Mouse (Mus musculus) midbrain, embryonic 15.5 days (tissue): ENCODE data around the gene Cnbp. TPM values are rescaled to one million over a fixed set of nuclear protein-coding genes. Genes with fewer than 3 reads are reported as not detected.

ENCODE experiments used
- ATAC-seq: fragments of 200-750 bp; cut with Nextera tagmentation; replicated peaks from 2 replicates; pipeline ENCODE4 v1.8.0; 2017; ENCODE audit warnings: moderate TSS enrichment
- H3K27ac ChIP-seq: fragments of 300-500 bp; sonication (generic); 2 replicates; pipeline ENCODE4 v1.5.1; 2015; ENCODE audit warnings: mild to moderate bottlenecking, inconsistent platforms
- H3K27me3 ChIP-seq: fragments of 300-500 bp; sonication (generic); replicated peaks from 2 replicates; pipeline ENCODE4 v1.6.1; 2015; ENCODE audit warnings: inconsistent platforms
- H3K36me3 ChIP-seq: fragments of 300-500 bp; sonication (generic); replicated peaks from 2 replicates; pipeline ENCODE4 v1.6.1; 2015; ENCODE audit warnings: inconsistent platforms
- H3K4me1 ChIP-seq: fragments of 300-500 bp; sonication (generic); 2 replicates; pipeline ENCODE4 v1.6.1; 2015; ENCODE audit warnings: inconsistent platforms
- H3K4me2 ChIP-seq: fragments of 300-500 bp; sonication (generic); 2 replicates; pipeline ENCODE4 v1.6.1; 2015; ENCODE audit warnings: inconsistent platforms, mild to moderate bottlenecking, moderate library complexity
- H3K4me3 ChIP-seq: fragments of 300-500 bp; sonication (generic); 2 replicates; pipeline ENCODE4 v1.5.1; 2015; ENCODE audit warnings: mild to moderate bottlenecking, inconsistent platforms
- H3K9ac ChIP-seq: fragments of 300-500 bp; sonication (generic); 2 replicates; pipeline ENCODE4 v1.6.1; 2015; ENCODE audit warnings: mild to moderate bottlenecking, inconsistent platforms
- H3K9me3 ChIP-seq: fragments of 300-500 bp; sonication (generic); 2 replicates; pipeline ENCODE4 v1.6.1; 2016; ENCODE audit warnings: inconsistent platforms
- WGBS: fragments of 180-500 bp; shearing (Covaris S2); methylation state at CpG from one replicate; pipeline ENCODE4 v1.1.7; 2015; ENCODE audit warnings: mixed read lengths; 5-methylcytosine and 5-hydroxymethylcytosine counted together
- polyA plus RNA-seq: library from polyadenylated mRNA; unstranded; fragments of >200 nt; fragmentation: Nextera tagmentation; extraction: Ambion mirVana; gene quantifications from 2 replicates; pipeline ENCODE4 v1.2.1, GENCODE M21; 2015

The Cnbp gene
- polyA plus RNA-seq, 1 experiment from 2014 or later: 467 TPM

DNA sequence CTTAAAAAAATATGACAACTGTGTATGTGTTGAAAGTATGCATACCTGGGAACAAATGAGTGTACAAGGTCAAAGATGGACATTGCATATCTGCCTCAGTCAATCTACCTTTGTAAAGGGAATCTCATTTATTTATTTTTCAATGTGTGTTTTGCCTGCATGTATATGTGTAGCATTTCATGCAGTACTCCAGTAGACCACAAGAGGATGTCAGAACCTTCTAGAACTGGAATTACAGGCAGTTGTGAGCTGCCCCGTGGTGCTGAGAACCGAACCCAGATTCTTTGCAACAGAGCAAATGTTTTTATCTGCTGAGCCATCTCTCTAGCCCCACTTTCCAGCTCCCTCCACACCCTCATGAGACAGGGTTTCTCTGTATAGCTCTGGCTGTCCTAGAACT lies 23.1 kb upstream of the Cnbp start:
- no peaks in the 10 kb centered on the region for H3K9me3 ChIP-seq
- H3K9ac ChIP-seq: no peak overlapping the region
- H3K4me1 ChIP-seq: no peaks in the 10 kb centered on the region
- no peak overlapping the region for H3K4me3 ChIP-seq
- no peak for ATAC-seq
- no peak overlapping the region for H3K27ac ChIP-seq
- 90% methylated on average over 2 of the region's 2 CpGs for WGBS
- H3K36me3 ChIP-seq: no peaks in the 10 kb centered on the region
- H3K4me2 ChIP-seq: no peak overlapping the region
- H3K27me3 ChIP-seq: no peaks in the 10 kb centered on the region

GRCm38 (mm10) chr6:87873104-87873503 lies 22.2 kb upstream of the Cnbp start:
- Histone ChIP-seq H3K27ac (no peak overlapping the region), H3K9ac (no peak overlapping the region), H3K36me3 (no peaks in the 10 kb centered on the region), H3K4me3 (no peak overlapping the region), H3K9me3 (no peaks in the 10 kb centered on the region), H3K4me2 (no peak overlapping the region), H3K4me1 (no peaks in the 10 kb centered on the region), H3K27me3 (no peaks in the 10 kb centered on the region)
- WGBS: 50% methylated on average over 1 of the region's 1 CpGs
- ATAC-seq: no peak

DNA sequence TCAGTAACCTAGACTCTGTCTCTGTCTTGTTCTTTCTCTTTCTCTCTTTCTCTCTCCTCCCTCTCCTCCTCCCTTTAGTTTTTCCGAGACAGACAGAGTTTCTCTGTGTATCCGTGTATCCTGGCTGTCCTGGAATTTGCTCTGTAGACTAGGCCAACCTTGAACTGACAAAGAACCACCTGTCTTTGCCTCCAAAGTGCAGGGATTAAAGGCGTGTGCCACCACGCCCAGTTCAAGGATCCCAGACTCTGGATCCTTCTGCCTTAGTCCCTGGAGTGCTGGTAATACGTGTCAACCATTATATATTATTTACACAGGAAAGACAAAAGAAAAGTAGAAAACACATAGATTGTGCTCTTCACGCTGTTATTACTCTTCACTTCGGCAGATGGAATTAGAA lies 20.3 kb upstream of the Cnbp start:
- Histone ChIP-seq H3K9me3 (no peaks in the 10 kb centered on the region), H3K9ac (no peak overlapping the region), H3K4me1 (no peaks in the 10 kb centered on the region), H3K27me3 (no peaks in the 10 kb centered on the region), H3K36me3 (no peaks in the 10 kb centered on the region), H3K27ac (no peak overlapping the region), H3K4me3 (no peak overlapping the region), H3K4me2 (no peak overlapping the region)
- WGBS: 83% methylated on average over 7 of the region's 7 CpGs
- no peak for ATAC-seq

GRCm38 (mm10) chr6:87870440-87870839 lies 19.5 kb upstream of the Cnbp start:
- no peak overlapping the region for H3K4me3 ChIP-seq
- H3K4me1 ChIP-seq: no peaks in the 10 kb centered on the region
- no peaks in the 10 kb centered on the region for H3K9me3 ChIP-seq
- no peaks in the 10 kb centered on the region for H3K36me3 ChIP-seq
- no peak for ATAC-seq
- no peak overlapping the region for H3K27ac ChIP-seq
- no peaks in the 10 kb centered on the region for H3K27me3 ChIP-seq
- H3K9ac ChIP-seq: no peak overlapping the region
- WGBS: 68% methylated on average over 1 of the region's 1 CpGs
- no peak overlapping the region for H3K4me2 ChIP-seq

DNA sequence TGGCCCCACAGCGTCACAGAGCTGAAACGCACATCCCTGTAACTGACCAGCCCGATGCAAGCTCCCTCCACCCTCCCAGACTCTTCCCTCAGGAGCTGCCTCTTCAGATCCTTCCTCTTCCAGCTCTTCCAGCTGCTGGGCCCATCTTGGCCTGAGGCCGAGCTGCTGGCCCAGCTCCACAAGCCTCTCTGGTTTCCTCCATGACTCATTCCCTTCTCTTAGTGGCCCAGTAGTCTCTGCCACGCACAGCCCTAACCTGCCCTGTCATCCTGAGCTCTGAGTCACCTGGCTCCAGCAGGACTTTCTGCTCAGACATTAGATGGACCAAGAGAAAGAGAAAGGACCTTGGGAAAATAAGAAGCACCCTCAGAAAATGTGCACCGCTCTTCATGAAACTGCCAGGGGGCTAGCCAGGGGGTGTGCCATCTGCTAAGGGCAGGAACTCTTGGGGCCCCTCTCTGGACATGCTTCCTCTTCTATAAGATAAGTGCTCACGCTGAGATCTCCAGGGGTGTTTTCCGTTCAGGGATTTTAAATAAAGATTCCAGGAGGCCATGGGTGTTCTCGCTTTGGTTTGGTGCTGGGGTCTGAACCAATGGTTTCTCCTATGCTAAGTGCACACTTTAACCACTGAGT lies 18.1 kb upstream of the Cnbp start:
- H3K36me3 ChIP-seq: no peaks in the 10 kb centered on the region
- WGBS: 78% methylated on average over 9 of the region's 9 CpGs
- no peak for ATAC-seq

GRCm38 (mm10) chr6:87867256-87867655 lies 16.4 kb upstream of the Cnbp start:
- 80% methylated on average over 2 of the region's 2 CpGs for WGBS
- Histone ChIP-seq H3K9ac (no peak overlapping the region), H3K4me3 (no peak overlapping the region), H3K36me3 (no peaks in the 10 kb centered on the region), H3K9me3 (no peaks in the 10 kb centered on the region), H3K4me1 (no peaks in the 10 kb centered on the region), H3K27me3 (no peaks in the 10 kb centered on the region), H3K27ac (no peak overlapping the region), H3K4me2 (no peak overlapping the region)
- ATAC-seq: no peak

More for the DNA sequence above, 18.1 kb upstream of the Cnbp start:
- Histone ChIP-seq H3K27me3 (no peaks in the 10 kb centered on the region), H3K9ac (no peak overlapping the region), H3K9me3 (no peaks in the 10 kb centered on the region), H3K4me2 (no peak overlapping the region), H3K4me3 (no peak overlapping the region), H3K27ac (no peak overlapping the region), H3K4me1 (no peaks in the 10 kb centered on the region)

- 90% methylated on average over 6 of the region's 6 CpGs for WGBS
- H3K27me3 ChIP-seq: no peaks in the 10 kb centered on the region
- H3K36me3 ChIP-seq: no peaks in the 10 kb centered on the region
- H3K4me3 ChIP-seq: no peak overlapping the region
- H3K4me1 ChIP-seq: no peaks in the 10 kb centered on the region
- no peak overlapping the region for H3K9ac ChIP-seq
- no peaks in the 10 kb centered on the region for H3K9me3 ChIP-seq
- H3K27ac ChIP-seq: no peak overlapping the region
- no peak for ATAC-seq
- no peak overlapping the region for H3K4me2 ChIP-seq
Observed at GRCm38 (mm10) chr6:87866211-87866610, 15.3 kb upstream of the Cnbp start.

DNA sequence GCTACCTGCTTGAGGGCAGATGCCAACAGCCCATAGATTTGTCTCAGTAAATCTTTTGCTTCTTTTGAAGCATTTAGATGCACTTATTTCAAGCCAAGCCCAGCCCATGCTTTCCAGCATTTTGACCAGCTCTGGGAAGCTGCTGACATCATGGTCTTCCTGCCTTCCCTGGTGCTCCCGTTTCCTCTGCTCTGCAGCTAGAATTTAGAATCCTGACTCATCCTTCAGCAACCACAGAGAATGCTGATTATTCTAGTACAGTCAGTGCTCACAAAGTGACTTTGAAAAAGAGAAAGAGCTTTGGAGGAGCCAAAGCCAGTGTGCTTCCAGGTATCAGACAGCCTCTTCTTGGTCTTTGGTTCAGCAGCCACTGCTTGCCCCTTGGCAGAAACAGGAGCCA lies 6.2 kb upstream of the Cnbp start:
- H3K27ac ChIP-seq: no peak overlapping the region
- H3K4me1 ChIP-seq: no peaks in the 10 kb centered on the region
- 71% methylated on average over 1 of the region's 1 CpGs for WGBS
- no peak overlapping the region for H3K4me2 ChIP-seq
- no peaks in the 10 kb centered on the region for H3K36me3 ChIP-seq
- no peak for ATAC-seq
- no peak overlapping the region for H3K9ac ChIP-seq
- H3K9me3 ChIP-seq: no peaks in the 10 kb centered on the region
- H3K27me3 ChIP-seq: no peaks in the 10 kb centered on the region
- H3K4me3 ChIP-seq: no peak overlapping the region

GRCm38 (mm10) chr6:87853446-87853845 lies 2.5 kb upstream of the Cnbp start:
- peaks cover 16% of the 10 kb centered on the region for H3K4me1 ChIP-seq
- ATAC-seq: no peak
- no peak overlapping the region for H3K4me3 ChIP-seq
- H3K9me3 ChIP-seq: no peaks in the 10 kb centered on the region
- H3K9ac ChIP-seq: no peak overlapping the region
- no peak overlapping the region for H3K27ac ChIP-seq
- no peaks in the 10 kb centered on the region for H3K36me3 ChIP-seq
- WGBS: 81% methylated on average over 4 of the region's 4 CpGs
- H3K4me2 ChIP-seq: no peak overlapping the region
- no peaks in the 10 kb centered on the region for H3K27me3 ChIP-seq

DNA sequence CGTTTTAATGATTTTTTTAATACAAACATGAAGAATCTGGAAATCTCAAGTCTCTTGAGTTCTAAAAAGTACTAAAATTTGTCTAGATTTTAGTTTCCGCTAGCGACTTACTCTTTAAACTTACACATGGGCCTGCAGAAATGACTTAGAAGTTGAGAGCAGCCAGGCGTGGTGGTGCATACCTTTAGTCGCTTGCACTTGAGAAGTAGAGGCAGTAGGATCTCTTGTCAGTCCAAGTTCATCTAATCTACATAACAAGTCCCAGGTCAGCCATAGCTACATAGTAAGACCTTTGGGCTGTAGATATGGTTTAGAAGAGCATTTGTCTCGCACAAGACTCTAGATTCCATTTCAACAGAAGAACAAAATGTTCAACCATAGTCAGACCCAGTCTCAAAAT lies 965 bp upstream of the Cnbp start:
- ATAC-seq: no peak
- Histone ChIP-seq H3K4me2 (peak overlapping the region; percentile 68; the same call in 1 of the 2 replicates), H3K27me3 (no peaks in the 10 kb centered on the region), H3K9ac (no peak overlapping the region), H3K4me3 (no peak overlapping the region), H3K27ac (no peak overlapping the region), H3K9me3 (no peaks in the 10 kb centered on the region), H3K4me1 (peaks cover 30% of the 10 kb centered on the region), H3K36me3 (no peaks in the 10 kb centered on the region)
- 85% methylated on average over 6 of the region's 6 CpGs for WGBS

- Histone ChIP-seq H3K27ac (peak overlapping the region; percentile 88), H3K36me3 (peaks cover 3% of the 10 kb centered on the region), H3K4me3 (peak overlapping the region; percentile 86), H3K9me3 (no peaks in the 10 kb centered on the region), H3K9ac (peak overlapping the region; percentile 92), H3K27me3 (no peaks in the 10 kb centered on the region), H3K4me1 (peaks cover 32% of the 10 kb centered on the region), H3K4me2 (peak overlapping the region; percentile 68)
- ATAC-seq: peak; percentile 84
- WGBS: under 1% methylated on average over 72 of the region's 73 CpGs
Observed at GRCm38 (mm10) chr6:87850155-87850899, 579 bp downstream of the Cnbp start.

DNA sequence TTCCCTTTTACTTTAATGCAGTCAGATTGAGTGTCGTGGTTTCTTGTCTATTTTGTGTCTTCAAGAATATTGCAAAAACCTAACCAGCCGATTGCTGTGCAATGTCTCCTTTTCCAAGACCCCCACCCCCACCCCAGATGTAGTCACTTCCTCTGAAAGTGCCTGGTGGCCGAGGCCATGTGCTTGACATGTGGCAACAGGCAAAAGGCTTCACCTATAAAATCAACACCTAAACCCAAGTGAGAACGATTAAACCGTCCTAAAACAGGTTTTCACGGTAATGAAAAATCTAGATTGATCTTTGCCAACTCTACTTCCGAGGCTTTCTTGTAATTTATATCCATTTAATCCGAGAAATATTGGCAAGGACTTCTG lies 1.1 kb downstream of the Cnbp start:
- no peaks in the 10 kb centered on the region for H3K27me3 ChIP-seq
- peaks cover 32% of the 10 kb centered on the region for H3K4me1 ChIP-seq
- ATAC-seq: no peak
- peak overlapping the region; percentile 92 for H3K9ac ChIP-seq
- H3K27ac ChIP-seq: peak overlapping the region; percentile 88; the same call in 1 of the 2 replicates
- H3K36me3 ChIP-seq: peaks cover 8% of the 10 kb centered on the region
- H3K4me3 ChIP-seq: peak overlapping the region; percentile 86
- no peaks in the 10 kb centered on the region for H3K9me3 ChIP-seq
- under 1% methylated on average over 8 of the region's 8 CpGs for WGBS
- H3K4me2 ChIP-seq: peak overlapping the region; percentile 68

GRCm38 (mm10) chr6:87846813-87847212 lies 4.1 kb downstream of the Cnbp start:
- Histone ChIP-seq H3K27me3 (no peaks in the 10 kb centered on the region), H3K27ac (no peak overlapping the region), H3K4me3 (no peak overlapping the region), H3K9me3 (no peaks in the 10 kb centered on the region), H3K9ac (no peak overlapping the region), H3K4me2 (no peak overlapping the region), H3K36me3 (peaks cover 28% of the 10 kb centered on the region), H3K4me1 (peaks cover 32% of the 10 kb centered on the region)
- no peak for ATAC-seq
- 90% methylated on average over 1 of the region's 1 CpGs for WGBS
